Mouse (Mus musculus) CD8-positive naive resting alpha-beta T cell, adult 2 months (primary cell): ENCODE measurements around the gene Ism1.

ENCODE experiments used
- DNase-seq, 2 experiments: peaks; one replicate each; pipeline ENCODE4 v3.0.0; 2022; ENCODE audit warnings: low read depth in 2 of 2, low spot score in 2 of 2

The Ism1 gene

DNA sequence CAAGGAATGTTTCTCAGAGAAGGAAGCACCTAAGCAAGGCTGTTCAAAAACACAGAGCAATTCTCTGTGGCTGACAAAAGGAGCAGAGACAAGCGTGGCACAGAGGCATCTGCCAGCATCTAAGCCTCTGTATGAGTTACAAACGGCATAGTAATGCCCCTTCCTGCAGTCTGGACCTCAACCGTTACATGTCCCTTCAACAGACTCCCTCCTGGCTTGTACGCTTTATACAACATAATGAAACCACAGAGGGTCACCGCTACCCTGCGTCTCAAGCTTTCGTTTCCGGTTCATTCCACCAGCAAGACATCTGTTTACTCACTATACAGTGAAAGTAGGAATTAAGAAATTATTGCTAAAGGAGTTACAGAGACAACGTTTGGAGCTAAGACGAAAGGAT, 34.1 kb downstream of the Ism1 start:
- no peak for DNase-seq

DNA sequence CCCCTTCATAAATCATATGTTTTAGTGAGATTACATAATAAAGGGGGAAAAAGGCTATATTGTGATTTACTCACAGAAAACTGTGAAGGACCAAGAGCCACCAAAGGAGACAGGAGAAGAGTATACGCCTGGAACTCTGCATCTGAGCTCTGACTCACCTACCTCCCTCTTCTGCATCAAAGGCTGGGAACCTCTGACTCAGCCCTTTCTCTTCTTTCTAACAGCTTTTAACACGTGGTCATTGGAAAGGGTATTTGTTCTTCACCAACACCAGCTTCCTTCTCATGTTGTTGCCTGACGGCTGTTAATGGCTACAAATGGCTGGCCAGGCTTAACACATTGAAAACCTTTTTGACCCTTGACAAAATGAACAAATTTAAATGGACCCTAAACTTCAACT, 36.2 kb downstream of the Ism1 start:
- DNase-seq: no peak

DNA sequence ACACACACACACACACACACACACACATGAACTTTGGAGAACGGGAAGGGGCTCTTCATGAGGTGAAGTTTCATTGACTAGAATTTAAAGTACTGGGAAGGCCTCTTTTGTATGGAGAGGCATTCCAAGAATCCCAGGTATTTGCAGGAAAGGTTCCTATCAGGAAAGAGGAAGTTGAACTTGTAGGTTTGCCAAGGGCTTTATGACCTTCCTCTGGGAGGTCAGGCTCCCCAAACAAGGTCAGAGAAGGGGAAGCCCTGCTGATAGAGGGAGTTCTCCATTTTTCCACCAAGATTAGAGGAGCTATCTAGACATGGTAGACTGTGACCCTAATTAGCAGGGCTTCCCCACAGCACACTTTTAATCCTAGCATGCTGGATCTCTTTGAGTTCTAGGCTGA, 39.8 kb downstream of the Ism1 start:
- no peak for DNase-seq

DNA sequence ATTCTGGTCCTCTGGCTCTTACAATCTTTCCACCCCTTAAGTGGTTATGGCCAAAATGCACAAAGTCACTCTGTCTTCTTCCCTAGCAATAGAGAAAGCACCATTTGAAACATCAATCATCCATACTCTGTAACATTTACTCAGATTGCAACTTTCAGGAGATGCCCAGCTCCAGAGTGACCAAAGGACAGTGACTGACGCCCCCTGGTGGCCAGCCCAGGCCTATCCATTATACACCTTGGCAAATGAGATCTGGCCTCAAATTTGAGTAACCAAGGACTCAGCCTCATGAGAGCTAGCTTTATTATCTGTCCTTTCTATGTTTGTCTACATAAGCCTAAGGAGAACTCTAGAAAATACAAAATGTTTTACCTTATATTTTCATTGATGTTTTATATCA, 44.7 kb downstream of the Ism1 start:
- DNase-seq: no peak

DNA sequence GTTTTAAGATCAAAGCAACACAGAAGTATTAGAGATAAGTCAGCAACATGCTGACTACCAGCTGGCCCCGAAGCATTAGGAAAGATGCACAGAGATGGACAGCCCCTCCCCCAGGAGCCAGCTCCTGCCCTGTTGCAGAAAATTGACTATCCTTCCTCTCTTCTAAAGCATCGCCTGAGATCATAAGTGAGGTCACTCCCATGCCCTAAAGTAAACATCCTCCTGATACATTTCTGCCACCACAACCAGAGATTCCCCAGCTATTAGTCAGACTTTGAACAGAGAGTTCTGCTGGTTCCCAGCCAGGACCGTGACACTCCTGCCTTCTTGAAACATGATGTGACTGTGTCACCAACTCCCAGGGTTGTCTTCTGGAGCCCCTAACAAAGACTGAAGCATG, 45.3 kb downstream of the Ism1 start:
- DNase-seq: no peak

DNA sequence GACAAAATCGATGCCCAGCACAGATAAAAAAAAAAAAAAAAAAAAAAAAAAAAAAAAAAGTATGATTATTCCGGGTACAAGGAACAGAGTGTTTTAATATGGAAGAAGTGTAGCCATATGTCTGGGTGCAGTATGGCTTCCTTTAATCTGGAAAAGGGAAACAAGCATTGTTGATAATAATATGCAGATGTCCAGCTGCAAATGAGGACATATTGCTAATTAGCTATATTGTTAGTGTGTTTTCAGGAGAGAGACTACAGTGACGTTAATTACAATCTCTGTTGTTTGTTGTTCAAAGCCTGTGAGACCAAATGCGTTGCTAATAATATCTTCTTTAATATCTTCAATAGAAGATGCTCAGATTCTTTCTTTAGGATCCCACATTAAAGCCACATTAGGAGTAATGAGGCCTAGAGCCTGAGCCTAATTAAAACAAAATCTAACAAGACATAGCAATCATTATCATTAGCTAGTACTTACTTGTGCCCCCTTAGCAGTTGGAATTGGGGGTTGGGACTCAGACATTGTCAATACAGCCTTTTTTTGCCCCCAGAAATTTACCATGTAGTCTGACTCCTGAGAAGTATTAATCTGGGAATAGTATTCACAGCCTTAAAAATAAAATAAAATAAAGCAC, 46.3 kb downstream of the Ism1 start:
- no peak for DNase-seq

DNA sequence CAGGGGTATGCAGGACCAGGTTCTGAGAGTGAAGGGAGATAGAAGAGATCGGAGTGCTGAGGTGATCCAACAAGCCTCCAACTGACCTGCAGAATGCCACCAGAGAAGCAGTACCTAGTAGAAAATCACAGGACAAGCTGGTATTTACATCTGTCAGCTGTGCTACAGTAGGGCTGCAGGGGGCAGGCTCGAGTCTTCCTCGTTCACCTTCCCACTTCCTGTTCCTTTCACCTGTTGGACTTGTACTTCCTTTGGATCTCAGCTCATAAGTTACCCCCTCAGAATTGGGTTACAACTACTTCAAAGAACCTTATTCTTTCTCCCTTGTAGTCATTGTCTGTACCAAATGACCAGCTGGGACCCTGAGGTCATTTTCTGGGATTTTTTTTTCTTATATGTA, 47.4 kb downstream of the Ism1 start:
- DNase-seq: no peak

DNA sequence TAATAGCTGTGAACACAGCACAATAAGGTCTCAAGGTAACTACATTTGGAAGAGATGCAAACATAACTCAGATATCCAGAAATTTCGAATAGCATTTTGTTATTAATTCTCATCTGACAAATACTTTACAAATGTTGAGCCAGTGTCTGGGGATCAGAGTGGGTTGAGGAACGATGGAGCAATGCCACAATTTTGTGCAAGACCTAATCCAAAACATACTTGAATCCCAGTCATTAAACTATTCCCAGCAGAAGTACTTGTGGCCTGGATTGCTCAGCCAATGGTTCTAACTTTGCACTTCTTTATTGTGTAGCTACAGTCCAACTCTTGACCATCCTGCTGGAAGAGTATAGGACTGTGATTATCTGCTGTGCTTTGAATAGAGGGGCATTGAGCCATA, 50.1 kb downstream of the Ism1 start:
- no peak for DNase-seq

DNA sequence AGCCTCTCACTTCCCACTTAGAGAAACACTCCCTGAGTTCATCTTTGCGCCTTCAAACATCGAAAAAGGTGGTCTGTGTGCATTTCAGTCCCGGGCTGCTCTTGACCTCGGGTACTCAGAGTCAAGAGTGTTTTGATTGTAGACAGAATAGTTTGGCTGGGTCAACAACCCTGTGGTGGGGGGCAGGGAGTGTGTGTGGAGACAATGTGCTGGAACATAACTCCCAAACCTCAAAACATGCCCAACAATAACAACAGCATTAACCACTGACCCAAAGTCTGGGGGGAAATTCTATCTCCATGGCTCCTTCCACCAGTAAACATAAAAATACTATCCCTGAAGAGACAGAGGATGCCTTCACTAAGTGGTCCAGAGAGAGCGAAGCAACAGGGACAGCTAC, 51.4 kb downstream of the Ism1 start:
- DNase-seq: no peak

DNA sequence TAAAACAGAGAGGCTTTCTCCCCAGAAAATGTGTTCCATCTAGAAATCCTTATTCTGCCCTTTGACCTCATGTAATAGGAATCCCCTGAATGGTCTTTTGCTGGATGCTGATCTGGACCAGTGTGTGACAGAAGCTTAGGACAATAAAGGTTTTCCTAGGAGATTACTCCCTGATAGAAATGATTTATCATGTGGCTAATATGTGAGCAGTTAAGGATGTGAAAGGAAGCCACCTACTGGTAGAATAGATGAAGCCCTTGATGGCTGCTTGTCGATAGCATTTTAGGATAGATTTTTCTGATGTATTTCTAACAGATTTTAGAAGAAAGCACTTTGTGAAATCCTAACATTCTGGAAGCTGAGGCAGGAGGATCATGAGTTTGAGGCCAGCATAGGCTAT, 64.4 kb downstream of the Ism1 start:
- DNase-seq: no peak

DNA sequence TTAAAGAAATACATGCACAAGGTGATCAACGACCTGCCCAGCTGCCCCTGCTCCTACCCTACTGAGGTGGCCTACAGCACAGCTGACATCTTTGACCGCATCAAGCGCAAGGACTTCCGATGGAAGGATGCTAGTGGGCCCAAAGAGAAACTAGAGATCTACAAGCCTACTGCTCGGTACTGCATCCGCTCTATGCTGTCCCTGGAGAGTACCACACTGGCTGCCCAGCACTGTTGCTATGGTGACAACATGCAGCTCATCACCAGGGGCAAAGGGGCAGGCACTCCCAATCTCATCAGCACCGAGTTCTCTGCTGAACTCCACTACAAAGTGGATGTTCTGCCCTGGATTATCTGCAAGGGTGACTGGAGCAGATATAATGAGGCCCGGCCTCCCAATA, 79.0 kb downstream of the Ism1 start:
- no peak for DNase-seq

DNA sequence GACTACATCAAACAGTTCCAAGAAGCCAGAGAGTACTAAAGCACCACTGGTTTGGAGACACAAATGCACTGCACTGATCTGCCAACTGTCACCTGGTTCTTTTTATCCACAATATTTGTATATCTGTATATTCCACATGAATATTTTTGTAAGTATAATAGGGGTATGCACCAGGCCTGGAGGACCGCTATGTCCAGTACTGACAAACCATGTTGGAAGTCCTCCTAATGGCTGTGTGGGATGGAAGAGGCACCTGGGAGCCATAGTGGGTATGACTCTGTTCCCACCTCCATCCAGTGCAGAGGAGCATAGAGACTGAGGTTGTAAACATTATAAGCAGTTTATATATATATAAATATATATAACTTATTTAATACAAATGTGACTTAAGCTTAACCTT, 79.5 kb downstream of the Ism1 start:
- DNase-seq: no peak

DNA sequence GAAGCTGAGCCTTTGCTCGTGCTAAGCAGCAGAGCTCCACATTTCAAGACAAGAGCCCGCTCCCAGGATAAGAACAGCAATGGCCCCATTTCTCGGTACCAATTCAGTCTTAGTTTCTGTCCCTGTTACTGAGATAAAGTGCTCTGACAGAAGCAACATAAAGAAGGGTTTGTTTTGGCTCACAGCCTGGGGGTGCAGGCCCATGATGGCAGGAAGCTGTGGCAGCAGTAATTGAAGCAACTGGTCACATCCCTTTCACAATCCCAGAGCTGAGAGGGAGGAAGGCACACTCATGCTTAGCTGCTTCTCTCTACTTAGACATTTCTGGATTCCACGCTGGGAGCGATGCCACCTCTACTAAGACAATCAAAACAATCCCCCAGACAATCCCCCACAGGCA, 86.4 kb downstream of the Ism1 start:
- DNase-seq: no peak

DNA sequence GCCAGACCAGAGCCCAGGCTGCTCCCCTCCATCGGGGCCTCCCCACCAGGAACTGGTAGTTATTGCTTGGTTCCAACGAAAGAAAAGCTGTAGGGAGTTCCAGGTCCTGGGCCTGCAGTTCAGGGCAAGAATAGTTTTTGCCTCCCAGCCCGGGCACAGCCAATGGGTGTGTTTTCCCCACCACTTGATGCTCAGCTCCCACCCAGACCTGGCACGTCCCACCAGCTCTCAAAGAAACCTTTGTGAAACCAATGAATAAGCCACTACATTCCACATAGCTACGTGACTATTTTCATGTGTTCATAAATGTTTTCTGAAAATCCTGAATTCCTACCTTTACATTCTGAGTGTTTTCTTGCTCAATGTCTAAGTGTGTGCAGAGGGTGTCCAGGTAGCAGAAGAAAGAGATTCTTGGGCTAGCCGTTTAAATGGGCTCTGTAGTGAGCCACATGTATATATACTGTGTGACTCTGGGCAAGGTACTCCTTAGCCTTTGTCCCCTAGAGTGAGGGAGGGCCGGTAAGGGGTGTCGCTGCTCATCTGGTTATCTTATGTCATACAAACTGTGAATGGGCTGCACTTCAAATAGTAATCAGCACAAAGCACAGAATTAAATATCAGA, 97.1 kb downstream of the Ism1 start:
- no peak for DNase-seq

DNA sequence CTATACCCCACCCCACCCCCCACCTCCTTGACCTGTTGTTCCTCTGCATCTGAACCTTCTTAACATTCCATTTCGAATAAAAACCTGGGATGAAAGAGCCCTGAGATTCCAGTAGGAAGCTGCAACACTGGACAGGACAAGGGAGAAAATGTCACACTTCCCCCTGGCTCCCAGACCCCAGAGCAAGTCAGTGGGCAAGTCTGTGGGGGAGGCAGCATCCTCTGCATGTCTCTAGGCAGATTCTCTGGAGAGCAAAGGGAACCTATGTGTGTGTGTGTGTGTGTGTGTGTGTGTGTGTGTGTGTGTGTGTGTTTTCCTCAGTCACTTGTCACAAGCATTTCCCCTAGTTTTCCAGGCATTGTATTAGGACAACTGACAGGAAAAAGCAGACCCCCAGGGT, 98.7 kb downstream of the Ism1 start:
- no peak for DNase-seq

DNA sequence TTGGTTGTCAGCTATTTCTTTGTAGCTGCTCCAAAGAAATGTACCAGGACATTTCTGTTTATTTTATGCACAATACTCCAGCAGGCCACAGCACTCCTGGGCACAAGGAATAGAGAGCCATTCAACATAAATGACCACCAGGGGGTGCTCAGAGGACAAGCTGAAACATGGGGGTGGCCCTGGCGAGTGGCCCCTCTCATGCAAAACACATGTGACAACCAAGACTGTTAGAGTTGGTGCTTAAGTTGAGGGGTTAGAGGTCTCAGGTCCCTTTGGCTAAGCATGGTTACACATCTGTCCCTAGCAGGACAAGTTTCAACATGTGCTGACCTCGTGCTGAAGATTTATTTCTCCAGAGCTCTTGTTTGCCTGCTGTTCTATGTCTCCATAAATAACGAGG, 100.3 kb downstream of the Ism1 start:
- DNase-seq: peak; percentile 5 to 9

DNA sequence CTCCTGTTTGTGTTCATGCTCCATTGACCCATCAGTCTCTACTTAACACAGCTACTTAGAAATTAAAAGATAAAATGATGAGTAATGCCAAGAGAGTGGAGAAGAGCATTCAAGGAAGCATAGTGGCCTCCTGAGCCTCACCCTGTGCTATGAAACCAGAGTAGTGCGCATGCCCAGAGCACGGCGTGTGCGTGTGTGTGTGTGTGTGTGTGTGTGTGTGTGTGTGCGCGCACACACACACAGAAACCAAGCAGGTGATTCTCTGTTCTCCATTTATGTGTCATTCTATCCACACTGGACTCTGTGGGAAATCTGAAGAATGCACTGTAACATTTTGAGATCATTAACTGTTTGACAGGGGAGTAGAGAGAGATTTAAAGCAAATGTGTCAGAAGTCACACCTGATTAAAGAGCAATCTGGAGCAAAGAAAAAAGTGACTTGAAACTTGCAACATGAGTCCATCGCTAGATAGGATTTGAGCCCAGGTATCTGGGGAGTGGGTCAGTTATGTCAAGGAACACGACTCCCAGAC, 105.4 kb downstream of the Ism1 start:
- DNase-seq: no peak

DNA sequence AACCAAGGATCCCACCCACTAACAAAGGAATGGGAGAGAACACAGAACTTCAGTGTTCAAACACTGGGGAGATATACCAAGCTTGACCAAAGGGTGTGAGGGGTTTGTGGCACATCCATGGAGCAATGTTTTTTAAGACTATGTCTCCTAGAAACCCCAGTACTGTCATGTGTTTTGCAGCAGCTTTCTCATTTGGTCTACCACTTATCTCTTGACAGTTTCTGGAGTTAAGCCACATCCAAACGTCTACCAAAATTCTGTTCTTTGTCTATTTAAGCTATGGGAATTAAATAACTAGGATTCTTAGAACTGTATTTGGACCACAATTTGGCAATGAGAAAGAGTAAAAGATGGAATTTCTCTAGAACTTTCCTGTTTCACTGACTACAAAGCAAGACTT, 106.5 kb downstream of the Ism1 start:
- DNase-seq: no peak

DNA sequence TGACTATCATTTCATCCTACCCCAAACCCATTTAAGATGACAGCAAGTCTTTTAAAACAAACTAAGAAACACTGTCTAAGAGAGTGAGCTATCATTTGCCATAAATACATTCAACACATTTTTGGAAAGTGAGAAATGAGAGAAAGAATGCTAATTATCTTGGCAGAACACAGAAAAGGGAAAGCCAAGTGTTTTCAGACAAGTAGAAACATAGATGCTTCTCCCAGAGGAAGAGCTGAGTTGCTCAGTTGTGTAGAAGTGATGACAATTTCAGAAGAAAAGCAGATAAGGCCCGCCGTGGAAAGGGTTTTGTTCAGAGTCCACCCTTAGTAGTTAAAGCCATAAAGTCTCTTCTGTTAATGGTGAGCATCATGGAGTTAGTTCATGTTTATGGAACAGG, 107.0 kb downstream of the Ism1 start:
- no peak for DNase-seq

DNA sequence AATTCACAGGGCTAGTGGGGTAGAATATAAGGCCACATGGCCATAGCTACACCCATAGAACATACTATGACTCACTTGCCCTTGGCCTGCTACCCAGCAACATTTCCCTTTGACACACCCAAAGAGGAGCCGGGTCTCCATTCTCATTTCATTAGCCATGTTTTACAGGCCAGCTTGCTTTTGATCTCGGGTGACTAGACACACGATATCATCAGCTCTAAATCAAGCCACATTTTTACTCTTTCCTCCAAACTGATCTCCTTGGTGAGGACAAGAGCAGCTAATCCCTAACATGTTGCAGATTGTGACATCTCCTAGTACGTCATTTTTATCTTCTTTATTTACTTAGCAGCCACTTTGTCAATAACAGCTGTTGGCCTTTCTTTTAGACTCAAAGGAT, 110.7 kb downstream of the Ism1 start:
- no peak for DNase-seq

DNA sequence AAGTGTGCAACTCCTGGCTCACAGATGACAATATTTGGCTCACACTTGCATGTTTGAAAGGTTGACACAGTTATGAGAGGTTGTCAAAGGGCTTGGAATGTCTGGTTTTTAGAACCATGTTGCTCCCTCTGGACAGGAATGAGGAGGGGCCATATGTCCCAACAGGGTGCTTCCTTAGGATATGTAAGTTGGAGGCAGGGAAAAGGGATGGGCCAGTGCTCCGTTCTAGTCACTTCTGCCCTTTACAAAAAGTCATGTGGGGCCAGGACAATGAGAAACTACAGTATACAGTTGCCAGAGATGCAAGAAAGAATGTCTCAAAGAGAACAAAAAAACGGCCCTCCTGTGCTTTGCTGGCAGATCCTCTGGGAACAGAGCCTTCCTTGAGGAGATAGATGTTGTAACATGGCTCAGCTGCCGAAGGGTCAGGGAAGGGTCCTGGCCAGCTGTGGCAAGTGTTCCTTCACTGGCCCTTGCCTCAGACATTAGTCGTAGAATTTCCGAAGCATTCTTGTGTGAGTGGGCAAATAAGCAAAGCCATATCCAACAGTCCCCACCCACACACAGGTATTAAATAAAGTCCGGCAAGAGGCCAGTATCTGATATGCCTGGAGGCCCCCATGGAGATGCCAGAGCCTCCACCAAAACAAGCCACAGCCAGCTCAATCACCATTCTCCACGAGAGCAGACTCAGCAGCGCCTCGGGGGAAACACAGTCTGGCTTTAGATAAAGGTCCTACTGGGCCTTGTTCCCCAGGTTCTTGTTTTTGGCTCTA, 114.6 kb downstream of the Ism1 start:
- no peak for DNase-seq

DNA sequence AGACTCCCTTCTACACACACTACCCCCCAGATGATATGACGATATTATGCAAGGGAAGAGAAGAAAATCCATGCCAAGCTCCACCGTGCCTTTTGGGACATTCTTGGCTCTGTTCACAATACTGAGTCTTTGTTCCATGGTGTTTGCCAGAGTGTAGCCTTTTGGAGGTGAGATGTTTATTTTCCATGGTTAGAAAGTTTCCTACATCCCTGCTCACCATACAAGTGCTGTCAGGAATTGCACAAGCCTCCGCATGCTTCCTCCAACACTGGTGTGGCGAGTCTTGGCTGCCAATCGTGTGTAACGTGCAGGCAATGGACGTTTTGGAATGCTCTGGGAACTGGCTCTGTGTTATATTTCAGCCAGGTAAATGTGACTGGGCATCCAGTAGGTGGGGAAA, 126.1 kb downstream of the Ism1 start:
- no peak for DNase-seq
